ENCODE assay signal across 18 mouse cellular contexts in the genomic region with DNA sequence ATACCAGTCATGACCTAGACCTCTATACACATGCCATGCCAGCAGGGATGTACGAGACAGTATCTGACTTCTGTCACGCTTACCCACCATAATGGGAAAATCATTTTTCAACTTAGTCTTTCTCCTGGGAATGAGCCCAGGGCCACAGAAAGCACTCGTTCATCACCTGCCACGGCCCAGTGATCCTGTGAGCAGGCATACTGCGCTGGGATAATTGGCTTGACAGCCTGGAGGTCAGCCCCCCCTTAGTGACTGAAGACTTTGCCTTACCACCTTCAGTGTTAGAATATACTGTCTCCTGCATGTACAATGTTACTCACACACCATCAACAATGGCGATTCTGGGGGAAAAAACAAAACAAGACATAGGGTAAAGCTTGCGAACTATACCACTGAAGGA.
DNase-seq lines count a peak whose midpoint lies in the region; ATAC-seq and TF ChIP-seq lines count a peak whose summit lies in the region.
"Had no signal": no experiment of that assay in that cellular context is flagged by ENCODE, and none has a peak within 500 bp of the region (broad histone marks: within the 10 kb centered on the region; RNA-seq: fewer than 3 reads in every experiment).

No protein-coding gene starts in this region.

- no peaks in the 10 kb centered on the region for H3K4me1 ChIP-seq in midbrain, postnatal 0 days (ENCODE audit: insufficient read depth, low read length)
- H3K4me1 ChIP-seq in midbrain, embryonic 15.5 days, result no peaks in the 10 kb centered on the region
- peaks cover 4% of the 10 kb centered on the region; the same call in 1 of the 2 replicates for H3K4me1 ChIP-seq in hindbrain, embryonic 14.5 days (replicated peaks; ENCODE audit: control insufficient read depth, insufficient read depth, low read length)
- peaks cover 20% of the 10 kb centered on the region for H3K4me1 ChIP-seq in olfactory bulb, adult 2 months (ENCODE audit: control insufficient read depth, insufficient read depth, low read length)
- H3K4me1 ChIP-seq in liver, postnatal 0 days (ENCODE audit: insufficient read depth), result no peaks in the 10 kb centered on the region
- H3K4me1 ChIP-seq: embryonic facial prominence, embryonic 12.5 days; forebrain, embryonic 15.5 days had no signal

- intact Hi-C loops in heart, postnatal 10 days (cut with DNase I), result no loop called here

- peak; percentile 58 for DNase-seq in heart, adult 11 months
- DNase-seq in heart, postnatal 10 days, result no peak
- peak; percentile 4 for DNase-seq in midbrain, postnatal 0 days (ENCODE audit: low spot score)
- no peak for DNase-seq in hindbrain, embryonic 14.5 days (ENCODE audit: low spot score)
- no peak for DNase-seq in liver, postnatal 0 days
- DNase-seq: adrenal gland, postnatal 14 days; gastrocnemius, postnatal 36 days; heart, adult 18-20 months; heart, postnatal 14 days had no signal

- H3K4me2 ChIP-seq in midbrain, postnatal 0 days (ENCODE audit: low read depth, low read length, poor library complexity, severe bottlenecking), result no peak overlapping the region
- no peak overlapping the region for H3K4me2 ChIP-seq in midbrain, embryonic 15.5 days
- H3K4me2 ChIP-seq in hindbrain, embryonic 14.5 days (replicated peaks), result no peak overlapping the region
- H3K4me2 ChIP-seq in liver, postnatal 0 days (ENCODE audit: low read depth, low read length), result no peak overlapping the region
- H3K4me2 ChIP-seq: embryonic facial prominence, embryonic 12.5 days; forebrain, embryonic 15.5 days had no signal

- H3K9me3 ChIP-seq in midbrain, postnatal 0 days (ENCODE audit: low read length), result no peaks in the 10 kb centered on the region
- no peaks in the 10 kb centered on the region for H3K9me3 ChIP-seq in midbrain, embryonic 15.5 days
- H3K9me3 ChIP-seq in hindbrain, embryonic 14.5 days (ENCODE audit: control insufficient read depth, low read length), result no peaks in the 10 kb centered on the region
- no peaks in the 10 kb centered on the region for H3K9me3 ChIP-seq in liver, postnatal 0 days (ENCODE audit: low read length)
- H3K9me3 ChIP-seq: embryonic facial prominence, embryonic 12.5 days; forebrain, embryonic 15.5 days; heart, embryonic 10.5 days had no signal

- H3K36me3 ChIP-seq in midbrain, postnatal 0 days (ENCODE audit: insufficient read depth, low read length), result no peaks in the 10 kb centered on the region
- no peaks in the 10 kb centered on the region for H3K36me3 ChIP-seq in midbrain, embryonic 15.5 days (replicated peaks)
- H3K36me3 ChIP-seq in hindbrain, embryonic 14.5 days (replicated peaks; ENCODE audit: control insufficient read depth, insufficient read depth), result no peaks in the 10 kb centered on the region
- no peaks in the 10 kb centered on the region for H3K36me3 ChIP-seq in liver, postnatal 0 days (replicated peaks; ENCODE audit: insufficient read depth, low read length)
- H3K36me3 ChIP-seq: embryonic facial prominence, embryonic 12.5 days; forebrain, embryonic 15.5 days; heart, embryonic 10.5 days had no signal

- WGBS in midbrain, postnatal 0 days, result 65% methylated on average over 7 of the region's 7 CpGs
- WGBS in midbrain, embryonic 15.5 days, result 55% methylated on average over 7 of the region's 7 CpGs
- 36% methylated on average over 7 of the region's 7 CpGs for WGBS in hindbrain, embryonic 14.5 days
- WGBS in olfactory bulb, adult 2 months, result 70% methylated on average over 7 of the region's 7 CpGs
- 77% methylated on average over 7 of the region's 7 CpGs for WGBS in liver, postnatal 0 days (ENCODE audit: insufficient replicate concordance)

- H3K4me3 ChIP-seq in midbrain, postnatal 0 days (ENCODE audit: low read depth, low read length), result no peak overlapping the region
- no peak overlapping the region for H3K4me3 ChIP-seq in midbrain, embryonic 15.5 days
- no peak overlapping the region for H3K4me3 ChIP-seq in hindbrain, embryonic 14.5 days (replicated peaks; ENCODE audit: low read length)
- no peak overlapping the region for H3K4me3 ChIP-seq in olfactory bulb, adult 2 months (ENCODE audit: insufficient read depth, low read depth, low read length)
- no peak overlapping the region for H3K4me3 ChIP-seq in liver, postnatal 0 days (ENCODE audit: low read depth, low read length)
- H3K4me3 ChIP-seq: embryonic facial prominence, embryonic 12.5 days; forebrain, embryonic 15.5 days; heart, embryonic 10.5 days had no signal

- H3K27ac ChIP-seq in midbrain, postnatal 0 days (ENCODE audit: low read depth, low read length), result no peak overlapping the region
- H3K27ac ChIP-seq in midbrain, embryonic 15.5 days, result no peak overlapping the region
- H3K27ac ChIP-seq in hindbrain, embryonic 14.5 days, result no peak overlapping the region
- H3K27ac ChIP-seq in olfactory bulb, adult 2 months (ENCODE audit: insufficient read depth, low read depth, low read length), result peak overlapping the region; percentile 86
- no peak overlapping the region for H3K27ac ChIP-seq in liver, postnatal 0 days (ENCODE audit: low read depth)
- H3K27ac ChIP-seq: embryonic facial prominence, embryonic 12.5 days; forebrain, embryonic 15.5 days; heart, embryonic 10.5 days had no signal

- no peak for ATAC-seq in midbrain, postnatal 0 days (ENCODE audit: low FRiP score)
- ATAC-seq in midbrain, embryonic 15.5 days (replicated peaks), result no peak
- 0 out of 2 replicates have a peak, but pooled peaks have one; percentile 48 for ATAC-seq in hindbrain, embryonic 14.5 days (ENCODE audit: low FRiP score)
- ATAC-seq in liver, postnatal 0 days, result no peak
- ATAC-seq: activated CD4-positive, CD25-positive, alpha-beta regulatory T cell, adult 4 months; forebrain, embryonic 15.5 days; inflammation-experienced regulatory T-cells, adult 6 months; Patski had no signal

- no peak for TF ChIP-seq CTCF in midbrain, postnatal 0 days (IDR thresholded peaks at IDR 0.05)
- no peak for TF ChIP-seq CTCF in olfactory bulb, adult 2 months (IDR thresholded peaks at IDR 0.05; ENCODE audit: insufficient read depth, low read depth, low read length)
- TF ChIP-seq CTCF in liver, postnatal 0 days (IDR thresholded peaks at IDR 0.05; ENCODE audit: low read depth), result no peak

- H3K9ac ChIP-seq in midbrain, postnatal 0 days (replicated peaks; ENCODE audit: low read length, poor library complexity, severe bottlenecking), result no peak overlapping the region
- no peak overlapping the region for H3K9ac ChIP-seq in midbrain, embryonic 15.5 days
- H3K9ac ChIP-seq in hindbrain, embryonic 14.5 days, result no peak overlapping the region
- H3K9ac ChIP-seq in liver, postnatal 0 days (replicated peaks), result no peak overlapping the region
- H3K9ac ChIP-seq: embryonic facial prominence, embryonic 12.5 days; forebrain, embryonic 15.5 days had no signal

- no peak for TF ChIP-seq POLR2A in olfactory bulb, adult 2 months (IDR thresholded peaks at IDR 0.05; ENCODE audit: insufficient read depth, low read depth, low read length)

- H3K27me3 ChIP-seq in midbrain, postnatal 0 days (ENCODE audit: insufficient read depth, low read length), result no peaks in the 10 kb centered on the region
- no peaks in the 10 kb centered on the region for H3K27me3 ChIP-seq in midbrain, embryonic 15.5 days (replicated peaks)
- H3K27me3 ChIP-seq in hindbrain, embryonic 14.5 days (ENCODE audit: control insufficient read depth, insufficient read depth, low read length), result no peaks in the 10 kb centered on the region
- no peaks in the 10 kb centered on the region for H3K27me3 ChIP-seq in liver, postnatal 0 days (ENCODE audit: insufficient read depth, low read length)
- H3K27me3 ChIP-seq: CH12.LX; embryonic facial prominence, embryonic 12.5 days; forebrain, embryonic 15.5 days had no signal

- TF ChIP-seq EP300 in liver, postnatal 0 days (IDR thresholded peaks at IDR 0.05; ENCODE audit: low read depth), result no peak

Comparison
In these comparisons a context has a peak if more than half of its experiments do, and no peak if none do; other contexts are left out.
1. DNase-seq: peak in heart, adult 11 months (single experiment) and midbrain, postnatal 0 days (single experiment); none in heart, postnatal 10 days (0 of 2), hindbrain, embryonic 14.5 days (single experiment) and liver, postnatal 0 days (single experiment).